Mouse (Mus musculus) CH12.LX (cell line): ENCODE data around the gene A2m.

Source experiments
- POLR2A ChIP-seq: IDR thresholded peaks from 2 replicates; pipeline ENCODE4 v1.6.1; 2011; ENCODE audit warnings: low read depth, mild to moderate bottlenecking, improper control_type of control experiment, low read length
- ZKSCAN1 ChIP-seq: IDR thresholded peaks from 2 replicates; pipeline ENCODE4 v1.6.1; 2012; ENCODE audit warnings: low read depth, inconsistent platforms, low read length, improper control_type of control experiment, borderline replicate concordance

DNA sequence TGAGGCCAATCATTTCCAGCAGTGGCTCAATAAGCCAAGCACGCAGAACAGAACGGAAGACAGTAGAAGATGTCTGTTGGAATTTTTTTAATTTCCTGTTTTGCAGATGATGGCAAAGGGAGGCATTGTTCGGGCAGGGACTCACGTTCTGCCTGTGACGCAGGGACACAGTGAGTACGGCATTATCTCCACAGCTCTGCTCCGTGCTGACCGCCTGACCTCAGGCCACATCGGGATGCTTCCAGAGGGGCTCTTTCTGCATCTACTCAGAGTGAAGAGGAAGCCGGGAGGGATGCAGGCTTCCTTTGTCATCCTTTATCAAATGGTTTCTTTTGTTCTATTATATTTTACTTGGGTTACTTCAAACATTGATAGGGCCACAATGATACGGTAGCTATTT lies 13.3 kb downstream of the A2m start:
- no peak for TF ChIP-seq POLR2A
- TF ChIP-seq ZKSCAN1: no peak
